Mouse (Mus musculus): ENCODE measurements around the gene Icosl. TPM values are rescaled to one million over a fixed set of nuclear protein-coding genes. Genes with fewer than 3 reads are reported as not detected.

Gene Icosl
- polyA plus RNA-seq, 1 experiment from 2014 or later, result 7.2 TPM

DNA sequence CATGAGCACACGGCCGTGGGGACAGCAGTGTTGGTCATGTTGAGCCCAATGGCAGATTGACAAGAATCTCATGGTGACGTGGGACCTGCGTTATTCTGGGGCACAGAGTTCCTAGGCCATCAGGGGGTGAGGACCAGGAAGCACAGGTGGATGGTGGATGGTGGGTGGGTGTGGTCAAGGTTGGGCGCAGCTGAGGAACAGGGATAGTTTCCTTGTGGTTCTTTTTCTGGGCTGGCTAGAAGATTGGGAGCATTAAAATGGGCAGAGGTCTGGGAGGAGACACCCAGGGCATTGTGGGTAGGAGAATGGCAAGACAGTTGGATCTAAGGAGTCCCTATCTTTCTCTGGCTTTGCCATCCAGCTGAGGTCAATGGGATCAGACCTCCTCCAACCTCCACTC, 27.5 kb upstream of the Icosl start, which contains the start of gene Dnmt3l:
TSS of gene Dnmt3l (plus strand) at position 301 of the 400 bp plus-strand sequence.
- 89% methylated on average over 5 of the region's 5 CpGs for WGBS
- Histone ChIP-seq H3K4me3 (ENCODE audit: low read depth, low read length) (no peak within 1 kb of the TSS), H3K9ac (no peak within 1 kb of the TSS), H3K4me2 (no peak within 1 kb of the TSS), H3K27me3 (ENCODE audit: insufficient read depth, low read length) (peaks cover 5% of the 10 kb centered on the region; the same call in 1 of the 2 replicates), H3K36me3 (ENCODE audit: insufficient read depth) (no peaks in the 10 kb centered on the region), H3K9me3 (ENCODE audit: low read depth, low read length) (no peaks in the 10 kb centered on the region), H3K27ac (ENCODE audit: low read depth) (no peak within 1 kb of the TSS), H3K4me1 (ENCODE audit: insufficient read depth) (0 out of 2 replicates have a peak, but pooled peaks cover 2% of the 10 kb centered on the region)
- no peak for ATAC-seq (ENCODE audit: insufficient read depth)
- DNase-seq, result no peak
- no peak for TF ChIP-seq CTCF (IDR thresholded peaks at IDR 0.05; ENCODE audit: low read depth)

GRCm38 (mm10) chr10:78042096-78042495, 27.0 kb upstream of the Icosl start:
- no peak for ATAC-seq (ENCODE audit: insufficient read depth)
- WGBS, result 59% methylated on average over 7 of the region's 7 CpGs

DNA sequence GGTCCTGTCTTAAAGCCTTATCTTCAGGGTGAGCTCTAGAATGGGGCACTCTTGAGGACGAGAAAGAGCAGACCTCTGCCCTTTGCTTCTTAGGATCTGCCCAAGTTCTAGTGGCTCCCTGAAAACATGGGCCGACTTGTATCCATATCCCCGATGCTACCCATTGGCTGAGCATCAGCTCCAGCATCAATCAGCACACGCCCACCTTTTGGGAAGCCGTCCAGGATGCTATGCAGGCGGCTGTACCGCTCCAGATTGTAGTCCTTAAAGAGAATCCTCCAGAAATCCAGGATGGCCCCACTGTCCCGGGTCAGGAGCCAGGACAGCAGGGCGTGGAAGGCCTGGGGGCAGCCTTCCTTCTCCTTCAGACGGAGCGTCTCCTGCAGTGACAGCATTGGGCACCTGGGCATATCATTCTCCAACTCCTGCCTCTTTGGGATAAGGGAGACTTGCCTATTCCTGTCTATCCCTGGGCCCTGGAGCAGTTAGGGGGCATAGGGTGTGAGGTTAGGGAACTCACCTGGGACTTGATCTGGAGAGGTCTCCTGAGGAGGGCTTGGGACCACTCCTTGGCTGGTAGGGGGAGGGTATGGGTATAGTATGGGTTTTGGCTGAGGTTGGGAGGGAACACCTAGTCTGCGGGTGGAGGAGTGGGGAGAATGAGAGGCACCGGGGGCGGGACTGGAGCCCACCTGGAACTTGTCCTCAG, 26.3 kb upstream of the Icosl start:
- H3K4me1 ChIP-seq (ENCODE audit: insufficient read depth), result 0 out of 2 replicates have a peak, but pooled peaks cover 2% of the 10 kb centered on the region
- DNase-seq, result no peak
- H3K9me3 ChIP-seq (ENCODE audit: low read depth, low read length), result no peaks in the 10 kb centered on the region
- TF ChIP-seq CTCF (IDR thresholded peaks at IDR 0.05; ENCODE audit: low read depth), result no peak
- no peaks in the 10 kb centered on the region for H3K36me3 ChIP-seq (ENCODE audit: insufficient read depth)
- no peak overlapping the region for H3K9ac ChIP-seq
- peak overlapping the region; percentile 52 for H3K4me2 ChIP-seq
- no peak overlapping the region for H3K27ac ChIP-seq (ENCODE audit: low read depth)
- H3K4me3 ChIP-seq (ENCODE audit: low read depth, low read length), result peak overlapping the region; percentile 11; the same call in 1 of the 2 replicates
- peaks cover 5% of the 10 kb centered on the region; the same call in 1 of the 2 replicates for H3K27me3 ChIP-seq (ENCODE audit: insufficient read depth, low read length)
- WGBS, result 52% methylated on average over 14 of the region's 14 CpGs
- ATAC-seq (ENCODE audit: insufficient read depth), result peak; percentile 42; the same call in 1 of the 2 replicates

More at GRCm38 (mm10) chr10:78042096-78042495, 27.0 kb upstream of the Icosl start:
- Histone ChIP-seq H3K4me2 (no peak overlapping the region), H3K36me3 (ENCODE audit: insufficient read depth) (no peaks in the 10 kb centered on the region), H3K27me3 (ENCODE audit: insufficient read depth, low read length) (peaks cover 5% of the 10 kb centered on the region; the same call in 1 of the 2 replicates), H3K27ac (ENCODE audit: low read depth) (no peak overlapping the region), H3K4me1 (ENCODE audit: insufficient read depth) (0 out of 2 replicates have a peak, but pooled peaks cover 2% of the 10 kb centered on the region), H3K9me3 (ENCODE audit: low read depth, low read length) (no peaks in the 10 kb centered on the region), H3K9ac (no peak overlapping the region), H3K4me3 (ENCODE audit: low read depth, low read length) (no peak overlapping the region)
- no peak for TF ChIP-seq CTCF (IDR thresholded peaks at IDR 0.05; ENCODE audit: low read depth)
- DNase-seq, result no peak

- ATAC-seq (ENCODE audit: insufficient read depth), result peak; percentile 55; the same call in 1 of the 2 replicates
- H3K36me3 ChIP-seq (ENCODE audit: insufficient read depth), result no peaks in the 10 kb centered on the region
- 2% methylated on average over 27 of the region's 27 CpGs for WGBS
- H3K9me3 ChIP-seq (ENCODE audit: low read depth, low read length), result no peaks in the 10 kb centered on the region
- no peak within 1 kb of the TSS for H3K27ac ChIP-seq (ENCODE audit: low read depth)
- TF ChIP-seq CTCF (IDR thresholded peaks at IDR 0.05; ENCODE audit: low read depth), result peak; percentile 90
- peak within 1 kb of the TSS; percentile 52 for H3K4me2 ChIP-seq
- peak within 1 kb of the TSS; percentile 11; the same call in 1 of the 2 replicates for H3K4me3 ChIP-seq (ENCODE audit: low read depth, low read length)
- H3K4me1 ChIP-seq (ENCODE audit: insufficient read depth), result 0 out of 2 replicates have a peak, but pooled peaks cover 2% of the 10 kb centered on the region
- H3K9ac ChIP-seq, result no peak within 1 kb of the TSS
- H3K27me3 ChIP-seq (ENCODE audit: insufficient read depth, low read length), result peaks cover 5% of the 10 kb centered on the region; the same call in 1 of the 2 replicates
- peak; percentile 75 for DNase-seq
Measured at GRCm38 (mm10) chr10:78043406-78043836, 25.7 kb upstream of the Icosl start, which contains the start of gene Aire. TSS of gene Aire (minus strand) at chr10:78043610.

DNA sequence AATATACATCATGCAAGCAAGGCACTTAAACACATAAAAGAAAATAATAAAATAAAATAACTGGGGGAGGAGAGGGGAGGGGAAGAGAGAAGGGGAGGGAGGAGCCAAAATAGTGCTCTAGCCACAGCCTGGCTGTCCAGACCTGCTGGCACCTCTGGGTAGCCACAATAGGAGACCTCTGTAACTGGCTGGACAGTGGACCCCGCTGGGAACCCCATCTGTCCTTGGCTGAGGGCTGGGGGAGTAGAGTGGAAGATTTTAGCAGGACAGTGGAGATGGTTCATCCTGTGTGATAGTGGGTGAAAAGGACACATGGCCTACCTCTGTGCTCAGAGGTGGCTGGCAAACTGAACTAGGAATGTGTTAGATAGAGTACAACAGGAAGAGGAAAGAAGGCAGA, 24.6 kb upstream of the Icosl start:
- no peak for DNase-seq
- H3K9me3 ChIP-seq (ENCODE audit: low read depth, low read length), result no peaks in the 10 kb centered on the region
- no peak overlapping the region for H3K4me3 ChIP-seq (ENCODE audit: low read depth, low read length)
- H3K36me3 ChIP-seq (ENCODE audit: insufficient read depth), result no peaks in the 10 kb centered on the region
- H3K4me2 ChIP-seq, result no peak overlapping the region
- peaks cover 5% of the 10 kb centered on the region; the same call in 1 of the 2 replicates for H3K27me3 ChIP-seq (ENCODE audit: insufficient read depth, low read length)
- 0 out of 2 replicates have a peak, but pooled peaks cover 2% of the 10 kb centered on the region for H3K4me1 ChIP-seq (ENCODE audit: insufficient read depth)
- no peak overlapping the region for H3K9ac ChIP-seq
- WGBS, result 61% methylated on average over 1 of the region's 1 CpGs
- ATAC-seq (ENCODE audit: insufficient read depth), result no peak
- no peak overlapping the region for H3K27ac ChIP-seq (ENCODE audit: low read depth)
- TF ChIP-seq CTCF (IDR thresholded peaks at IDR 0.05; ENCODE audit: low read depth), result no peak

DNA sequence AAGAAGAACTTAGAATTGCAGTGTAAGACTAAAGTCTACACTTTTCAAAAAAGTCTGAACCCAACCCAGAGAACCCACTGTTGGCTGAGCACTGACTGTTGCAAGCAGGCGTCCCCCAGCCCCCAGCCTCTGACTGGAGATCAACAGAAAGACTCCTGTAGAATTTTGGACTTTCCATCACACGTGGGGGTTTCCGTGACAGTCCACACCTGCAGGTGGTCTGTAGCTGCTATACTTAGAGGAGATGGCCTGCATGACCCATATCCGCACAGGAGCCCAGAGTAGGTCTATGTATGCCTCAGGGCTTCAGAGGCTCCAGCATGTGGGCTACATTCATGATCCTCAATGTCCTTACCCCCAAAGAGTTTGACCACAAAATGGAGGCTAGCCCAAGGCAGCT, 22.7 kb upstream of the Icosl start:
- Histone ChIP-seq H3K4me2 (no peak overlapping the region), H3K4me3 (ENCODE audit: low read depth, low read length) (no peak overlapping the region), H3K9ac (no peak overlapping the region), H3K27ac (ENCODE audit: low read depth) (no peak overlapping the region), H3K36me3 (ENCODE audit: insufficient read depth) (no peaks in the 10 kb centered on the region), H3K4me1 (ENCODE audit: insufficient read depth) (0 out of 2 replicates have a peak, but pooled peaks cover 2% of the 10 kb centered on the region), H3K9me3 (ENCODE audit: low read depth, low read length) (no peaks in the 10 kb centered on the region), H3K27me3 (ENCODE audit: insufficient read depth, low read length) (peaks cover 5% of the 10 kb centered on the region; the same call in 1 of the 2 replicates)
- ATAC-seq (ENCODE audit: insufficient read depth), result no peak
- 80% methylated on average over 4 of the region's 4 CpGs for WGBS
- no peak for DNase-seq
- no peak for TF ChIP-seq CTCF (IDR thresholded peaks at IDR 0.05; ENCODE audit: low read depth)

Data from lung, embryonic 14.5 days (tissue).